Mouse (Mus musculus): Measurements from ENCODE around the gene Stmnd1.
A peak's percentile ranks its signal among the peaks of the same experiment; 100 is the strongest.

Stmnd1 gene

GRCm38 (mm10) chr13:46294365-46294764 is 20.8 kb downstream of the Stmnd1 start:
- no peak for DNase-seq

GRCm38 (mm10) chr13:46297701-46298100 is 24.2 kb downstream of the Stmnd1 start:
- no peak for DNase-seq

GRCm38 (mm10) chr13:46310790-46311189 is 37.3 kb downstream of the Stmnd1 start:
- DNase-seq: peak; percentile 52

GRCm38 (mm10) chr13:46313176-46313575 is 39.7 kb downstream of the Stmnd1 start:
- no peak for DNase-seq

GRCm38 (mm10) chr13:46315165-46315564 is 41.6 kb downstream of the Stmnd1 start:
- DNase-seq: no peak

- DNase-seq: no peak
Observed at GRCm38 (mm10) chr13:46326351-46326985, 52.9 kb downstream of the Stmnd1 start.

- peak; percentile 96 for DNase-seq
Observed at GRCm38 (mm10) chr13:46335020-46335419, 61.5 kb downstream of the Stmnd1 start.

- peak; percentile 44 for DNase-seq
Observed at GRCm38 (mm10) chr13:46336281-46336680, 62.8 kb downstream of the Stmnd1 start.

- DNase-seq: no peak
Observed at GRCm38 (mm10) chr13:46337791-46338190, 64.3 kb downstream of the Stmnd1 start.

GRCm38 (mm10) chr13:46339954-46340353 is 66.4 kb downstream of the Stmnd1 start:
- no peak for DNase-seq

- DNase-seq: no peak
Observed at GRCm38 (mm10) chr13:46340583-46340982, 67.1 kb downstream of the Stmnd1 start.

GRCm38 (mm10) chr13:46341419-46341818 is 67.9 kb downstream of the Stmnd1 start:
- DNase-seq: no peak

- DNase-seq: no peak
Observed at GRCm38 (mm10) chr13:46343226-46343625, 69.7 kb downstream of the Stmnd1 start.

GRCm38 (mm10) chr13:46346830-46347512 is 73.5 kb downstream of the Stmnd1 start:
- no peak for DNase-seq

- DNase-seq: no peak
Observed at GRCm38 (mm10) chr13:46349664-46350063, 76.1 kb downstream of the Stmnd1 start.
